Mouse (Mus musculus) liver, embryonic 14.5 days (tissue): ENCODE results near the gene Gm10037.

Experiments used
- CTCF ChIP-seq: IDR thresholded peaks from 2 replicates; pipeline ENCODE4 v1.5.1; 2016; ENCODE audit warnings: antibody characterized with exemption, low read depth, control low read depth
- EP300 ChIP-seq: IDR thresholded peaks from 2 replicates; pipeline ENCODE4 v1.6.1; 2016; ENCODE audit warnings: antibody characterized with exemption, low read depth

DNA sequence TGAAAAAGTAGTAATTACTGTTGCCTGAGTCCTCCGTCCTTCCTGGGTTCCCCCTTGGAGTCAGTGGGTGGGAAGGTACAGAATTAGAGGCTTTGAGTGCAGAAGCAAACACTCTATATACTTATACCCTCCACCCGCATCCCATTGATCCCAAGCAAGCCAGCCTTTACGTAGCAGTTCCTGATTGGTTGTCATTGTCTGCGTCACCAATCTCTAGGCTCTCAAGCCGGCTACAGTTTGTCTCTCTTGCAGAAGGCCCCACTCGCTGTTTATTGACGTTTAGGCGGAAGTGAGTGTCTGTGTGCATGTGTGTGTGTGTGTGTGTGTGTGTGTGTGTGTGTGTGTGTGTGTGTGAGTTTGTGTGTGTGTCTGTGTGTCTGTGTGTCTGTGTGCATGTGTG is 53.1 kb downstream of the Gm10037 start:
- no peak for TF ChIP-seq CTCF
- no peak for TF ChIP-seq EP300
